Mouse (Mus musculus) embryonic facial prominence, embryonic 12.5 days (tissue): Measurements from ENCODE around the gene Grrp1. TPM values are rescaled to one million over a fixed set of nuclear protein-coding genes. Genes with fewer than 3 reads are reported as not detected.
"Not testable (repeated sequence)": the region's sequence is repeated elsewhere in the genome, so short reads cannot be mapped to it uniquely, and the experiment has no call there.

Experiments used
- ATAC-seq: fragments of 200-750 bp; cut with Nextera tagmentation; 2 replicates; pipeline ENCODE4 v1.8.0; 2017; ENCODE audit not compliant: insufficient number of reproducible peaks, insufficient read depth, low FRiP score, low TSS enrichment
- H3K27ac ChIP-seq: fragments of 300-500 bp; sonication (generic); 2 replicates; pipeline ENCODE4 v1.5.1; 2016; ENCODE audit warnings: mild to moderate bottlenecking
- H3K27me3 ChIP-seq: fragments of 300-500 bp; sonication (generic); 2 replicates; pipeline ENCODE4 v1.6.1; 2016; ENCODE audit warnings: mild to moderate bottlenecking, moderate library complexity
- H3K36me3 ChIP-seq: fragments of 300-500 bp; sonication (generic); 2 replicates; pipeline ENCODE4 v1.6.1; 2016; ENCODE audit warnings: mild to moderate bottlenecking
- H3K4me1 ChIP-seq: fragments of 300-500 bp; sonication (generic); 2 replicates; pipeline ENCODE4 v1.6.1; 2016
- H3K4me2 ChIP-seq: fragments of 300-500 bp; sonication (generic); replicated peaks from 2 replicates; pipeline ENCODE4 v1.6.1; 2016; ENCODE audit warnings: mild to moderate bottlenecking, moderate library complexity
- H3K4me3 ChIP-seq: fragments of 300-500 bp; sonication (generic); 2 replicates; pipeline ENCODE4 v1.5.1; 2016; ENCODE audit warnings: mild to moderate bottlenecking
- H3K9ac ChIP-seq: fragments of 300-500 bp; sonication (generic); 2 replicates; pipeline ENCODE4 v1.6.1; 2016; ENCODE audit warnings: mild to moderate bottlenecking, moderate library complexity
- H3K9me3 ChIP-seq: fragments of 300-500 bp; sonication (generic); 2 replicates; pipeline ENCODE4 v1.6.1; 2016; ENCODE audit warnings: mild to moderate bottlenecking, moderate library complexity
- WGBS: fragments of 180-500 bp; shearing (Covaris S2); methylation state at CpG from one replicate; pipeline ENCODE4 v1.1.7; 2016; 5-methylcytosine and 5-hydroxymethylcytosine counted together
- polyA plus RNA-seq: library from polyadenylated mRNA; unstranded; fragments of >200 nt; fragmentation: Nextera tagmentation; extraction: Ambion mirVana; gene quantifications from 2 replicates; pipeline ENCODE4 v1.2.1, GENCODE M21; 2016

The Grrp1 gene
- polyA plus RNA-seq, 1 experiment from 2014 or later: 6.3 TPM

- H3K4me2 ChIP-seq: peak overlapping the region; percentile 94
- peaks cover 14% of the 10 kb centered on the region for H3K4me1 ChIP-seq
- ATAC-seq: no peak
- H3K9ac ChIP-seq: peak overlapping the region; percentile 93
- 0 out of 2 replicates have a peak, but pooled peaks cover 6% of the 10 kb centered on the region for H3K27me3 ChIP-seq
- no peaks in the 10 kb centered on the region for H3K9me3 ChIP-seq
- 37% methylated on average over 11 of the region's 11 CpGs for WGBS
- 0 out of 2 replicates have a peak, but pooled peaks cover 4% of the 10 kb centered on the region for H3K36me3 ChIP-seq
- H3K4me3 ChIP-seq: peak overlapping the region; percentile 73
- peak overlapping the region; percentile 100; the same call in 1 of the 2 replicates for H3K27ac ChIP-seq
Observed at GRCm38 (mm10) chr4:134288397-134289256, 34.7 kb upstream of the Grrp1 start.

GRCm38 (mm10) chr4:134287575-134288025 lies 33.7 kb upstream of the Grrp1 start, which contains the start of gene Pdik1l:
Pdik1l (minus strand) TSS chr4:134287895.
- peak; percentile 74 for ATAC-seq
- Histone ChIP-seq H3K9me3 (no peaks in the 10 kb centered on the region), H3K4me1 (peaks cover 14% of the 10 kb centered on the region), H3K27ac (peak within 1 kb of the TSS; percentile 100), H3K27me3 (no peaks in the 10 kb centered on the region), H3K36me3 (peaks cover 12% of the 10 kb centered on the region; the same call in 1 of the 2 replicates), H3K4me2 (peak within 1 kb of the TSS; percentile 94), H3K4me3 (peak within 1 kb of the TSS; percentile 73), H3K9ac (peak within 1 kb of the TSS; percentile 93)
- under 1% methylated on average over 43 of the region's 43 CpGs for WGBS

- Histone ChIP-seq H3K27ac (peak overlapping the region; percentile 100), H3K4me2 (peak overlapping the region; percentile 94), H3K4me1 (peaks cover 14% of the 10 kb centered on the region), H3K4me3 (peak overlapping the region; percentile 73), H3K9ac (peak overlapping the region; percentile 93), H3K27me3 (no peaks in the 10 kb centered on the region), H3K9me3 (no peaks in the 10 kb centered on the region), H3K36me3 (peaks cover 15% of the 10 kb centered on the region)
- peak; percentile 96 for ATAC-seq
- under 1% methylated on average over 58 of the region's 59 CpGs for WGBS
Observed at GRCm38 (mm10) chr4:134287168-134287564, 33.3 kb upstream of the Grrp1 start.

- H3K9ac ChIP-seq: peak overlapping the region; percentile 93
- ATAC-seq: peak; percentile 25
- H3K36me3 ChIP-seq: peaks cover 20% of the 10 kb centered on the region
- no peaks in the 10 kb centered on the region for H3K27me3 ChIP-seq
- H3K27ac ChIP-seq: peak overlapping the region; percentile 100
- H3K4me3 ChIP-seq: peak overlapping the region; percentile 73
- peaks cover 14% of the 10 kb centered on the region for H3K4me1 ChIP-seq
- H3K9me3 ChIP-seq: no peaks in the 10 kb centered on the region
- 3% methylated on average over 59 of the region's 59 CpGs for WGBS
- H3K4me2 ChIP-seq: peak overlapping the region; percentile 94
Observed at GRCm38 (mm10) chr4:134286226-134287167, 32.6 kb upstream of the Grrp1 start.

GRCm38 (mm10) chr4:134284942-134285341 lies 31.0 kb upstream of the Grrp1 start:
- H3K36me3 ChIP-seq: peaks cover 26% of the 10 kb centered on the region
- no peak for ATAC-seq
- 96% methylated on average over 2 of the region's 2 CpGs for WGBS

GRCm38 (mm10) chr4:134273417-134274345 lies 19.8 kb upstream of the Grrp1 start:
- H3K4me3 ChIP-seq: peak overlapping the region; percentile 9
- no peaks in the 10 kb centered on the region for H3K9me3 ChIP-seq
- H3K27ac ChIP-seq: no peak overlapping the region
- no peak overlapping the region for H3K9ac ChIP-seq
- H3K4me1 ChIP-seq: 0 out of 2 replicates have a peak, but pooled peaks cover 3% of the 10 kb centered on the region
- H3K4me2 ChIP-seq: peak overlapping the region; percentile 38
- no peaks in the 10 kb centered on the region for H3K27me3 ChIP-seq
- peaks cover 20% of the 10 kb centered on the region for H3K36me3 ChIP-seq
- WGBS: 5% methylated on average over 14 of the region's 14 CpGs
- ATAC-seq: no peak

More at GRCm38 (mm10) chr4:134284942-134285341, 31.0 kb upstream of the Grrp1 start:
- Histone ChIP-seq H3K4me1 (peaks cover 14% of the 10 kb centered on the region), H3K4me2 (no peak overlapping the region), H3K27ac (no peak overlapping the region), H3K9me3 (no peaks in the 10 kb centered on the region), H3K4me3 (no peak overlapping the region), H3K9ac (no peak overlapping the region), H3K27me3 (no peaks in the 10 kb centered on the region)

GRCm38 (mm10) chr4:134272731-134273416 lies 19.0 kb upstream of the Grrp1 start:
- WGBS: 30% methylated on average over 13 of the region's 13 CpGs
- Histone ChIP-seq H3K9me3 (no peaks in the 10 kb centered on the region), H3K27me3 (no peaks in the 10 kb centered on the region), H3K9ac (no peak overlapping the region), H3K4me2 (peak overlapping the region; percentile 38), H3K27ac (no peak overlapping the region), H3K4me1 (0 out of 2 replicates have a peak, but pooled peaks cover 3% of the 10 kb centered on the region), H3K36me3 (peaks cover 14% of the 10 kb centered on the region), H3K4me3 (peak overlapping the region; percentile 9)
- ATAC-seq: no peak

- H3K4me1 ChIP-seq: 0 out of 2 replicates have a peak, but pooled peaks cover 3% of the 10 kb centered on the region
- no peak overlapping the region for H3K4me3 ChIP-seq
- WGBS: 83% methylated on average over 7 of the region's 7 CpGs
- no peaks in the 10 kb centered on the region for H3K9me3 ChIP-seq
- no peak for ATAC-seq
- H3K36me3 ChIP-seq: peaks cover 5% of the 10 kb centered on the region
- no peaks in the 10 kb centered on the region for H3K27me3 ChIP-seq
- no peak overlapping the region for H3K27ac ChIP-seq
- no peak overlapping the region for H3K4me2 ChIP-seq
- no peak overlapping the region for H3K9ac ChIP-seq
Observed at GRCm38 (mm10) chr4:134271979-134272378, 18.1 kb upstream of the Grrp1 start.

GRCm38 (mm10) chr4:134269622-134270021 lies 15.7 kb upstream of the Grrp1 start:
- H3K27me3 ChIP-seq, H3K9ac ChIP-seq, H3K4me1 ChIP-seq, H3K4me3 ChIP-seq, H3K9me3 ChIP-seq, H3K4me2 ChIP-seq, H3K36me3 ChIP-seq, ATAC-seq, H3K27ac ChIP-seq: not testable (repeated sequence)

- Histone ChIP-seq H3K27me3 (no peaks in the 10 kb centered on the region), H3K27ac (no peak overlapping the region), H3K4me3 (no peak overlapping the region), H3K9ac (no peak overlapping the region), H3K9me3 (no peaks in the 10 kb centered on the region), H3K36me3 (no peaks in the 10 kb centered on the region), H3K4me2 (no peak overlapping the region), H3K4me1 (0 out of 2 replicates have a peak, but pooled peaks cover 3% of the 10 kb centered on the region)
- no peak for ATAC-seq
- WGBS: 86% methylated on average over 19 of the region's 19 CpGs
Observed at GRCm38 (mm10) chr4:134268102-134268655, 14.3 kb upstream of the Grrp1 start.
